Mouse (Mus musculus) gastrocnemius, adult 2 months (tissue): ENCODE data around the gene Gm8764. TPM values are rescaled to one million over a fixed set of nuclear protein-coding genes. Genes with fewer than 3 reads are reported as not detected.
"Not testable (repeated sequence)": the region's sequence is repeated elsewhere in the genome, so short reads cannot be mapped to it uniquely, and the experiment has no call there.

Source experiments
- DNase-seq: peaks from one replicate; pipeline ENCODE4 v3.0.0; 2022
- H3K27ac ChIP-seq: fragments of 200-600 bp; 2 replicates; pipeline ENCODE4 v1.8.1; 2022; ENCODE audit warnings: mild to moderate bottlenecking
- H3K4me3 ChIP-seq: fragments of 200-600 bp; 2 replicates; pipeline ENCODE4 v1.8.1; 2022; ENCODE audit warnings: mild to moderate bottlenecking, moderate library complexity
- CTCF ChIP-seq: fragments of 200-600 bp; IDR thresholded peaks from 2 replicates; pipeline ENCODE4 v1.8.1; 2022; ENCODE audit warnings: antibody characterized with exemption, mild to moderate bottlenecking, moderate library complexity
- intact Hi-C: fragments of 180-260 bp; cut with DNase I; formaldehyde crosslinking; loops from one replicate; pipeline ENCODE4 v1.15.1; 2025
- long read RNA-seq, 2 experiments: library from polyadenylated mRNA; stranded (forward); transcript quantifications; one replicate each; pipeline ENCODE4 v2.0.0; 2021
- total RNA-seq, 2 experiments: library from RNA; stranded (reverse); gene quantifications; 2 replicates each; pipeline ENCODE4 v1.2.3; 2021

The Gm8764 gene
- not detected for total RNA-seq
- long read RNA-seq, experiment 1 = 0 reads
- long read RNA-seq, experiment 2 = 0 reads

DNA sequence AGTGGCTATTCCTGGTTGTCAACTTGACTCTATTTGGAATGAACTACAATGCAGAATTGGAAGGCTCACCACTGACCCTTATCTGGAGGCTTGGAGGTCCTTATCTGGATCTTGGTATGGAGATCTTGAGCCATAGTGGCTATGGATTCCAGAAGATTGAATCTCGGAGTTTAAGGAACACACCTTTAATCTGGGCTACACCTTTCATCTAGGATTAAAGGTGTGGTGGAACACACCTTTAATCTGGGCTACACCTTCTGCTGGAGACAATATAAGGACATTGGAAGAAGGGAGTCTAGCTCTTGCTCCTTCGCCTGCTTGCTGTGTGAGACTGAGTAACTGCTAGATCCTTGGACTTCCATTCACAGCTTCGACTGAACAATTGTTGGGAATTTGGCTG, at the start of gene Gm8764:
Gene Gm8764, plus strand, starts transcription at position 301 of the 400 bp plus-strand sequence.
- H3K4me3 ChIP-seq, DNase-seq, intact Hi-C loops, H3K27ac ChIP-seq: not testable (repeated sequence)

DNA sequence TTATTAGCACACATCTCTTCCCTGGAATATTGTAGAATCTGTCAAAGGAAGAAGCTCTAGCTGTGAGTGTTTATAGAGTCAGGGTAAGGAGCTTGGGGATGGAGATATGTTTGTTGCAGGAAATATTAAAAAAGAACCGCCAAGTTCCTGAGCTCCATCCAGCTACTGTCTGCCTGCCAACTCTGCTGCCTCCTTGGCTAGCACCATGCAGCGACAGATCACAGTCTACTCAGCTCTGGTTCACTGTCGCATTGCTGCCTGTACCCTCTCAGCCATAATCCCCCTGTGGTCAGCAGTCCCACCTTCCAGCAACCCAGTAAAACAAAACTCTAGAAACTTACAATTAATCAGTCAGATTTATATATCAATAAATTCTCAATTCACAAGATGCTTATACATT, 49.8 kb upstream of the Gm8764 start:
- no peak for DNase-seq
- no peak for TF ChIP-seq CTCF
- H3K4me3 ChIP-seq = no peak overlapping the region
- intact Hi-C loops = no loop called here
- H3K27ac ChIP-seq = no peak overlapping the region

DNA sequence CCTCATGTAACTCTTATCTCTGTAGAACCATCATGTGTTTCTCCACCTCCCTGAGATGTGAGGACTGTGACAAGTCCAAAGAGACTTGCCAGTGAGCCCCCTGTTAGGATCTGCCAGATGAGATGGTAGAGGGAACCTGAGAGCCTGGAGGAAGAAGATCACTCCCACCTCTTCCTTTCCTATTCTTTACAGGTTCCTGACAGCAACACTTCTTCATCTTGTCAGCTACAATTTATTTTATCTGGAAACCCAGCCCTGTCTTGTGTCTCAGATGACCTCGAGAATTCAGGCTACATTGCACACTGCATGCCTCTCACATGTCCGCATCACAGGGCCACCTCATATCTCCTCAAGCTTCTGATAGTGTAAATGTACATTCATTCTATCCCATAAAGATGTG, 41.5 kb upstream of the Gm8764 start:
- intact Hi-C loops = no loop called here
- no peak for DNase-seq
- no peak for TF ChIP-seq CTCF
- no peak overlapping the region for H3K27ac ChIP-seq
- H3K4me3 ChIP-seq = no peak overlapping the region

DNA sequence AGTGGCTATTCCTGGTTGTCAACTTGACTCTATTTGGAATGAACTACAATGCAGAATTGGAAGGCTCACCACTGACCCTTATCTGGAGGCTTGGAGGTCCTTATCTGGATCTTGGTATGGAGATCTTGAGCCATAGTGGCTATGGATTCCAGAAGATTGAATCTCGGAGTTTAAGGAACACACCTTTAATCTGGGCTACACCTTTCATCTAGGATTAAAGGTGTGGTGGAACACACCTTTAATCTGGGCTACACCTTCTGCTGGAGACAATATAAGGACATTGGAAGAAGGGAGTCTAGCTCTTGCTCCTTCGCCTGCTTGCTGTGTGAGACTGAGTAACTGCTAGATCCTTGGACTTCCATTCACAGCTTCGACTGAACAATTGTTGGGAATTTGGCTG, 17.1 kb upstream of the Gm8764 start, which contains the start of gene Gm21293:
Gene Gm21293, plus strand, starts transcription at position 301 of the 400 bp plus-strand sequence.
- intact Hi-C loops, H3K27ac ChIP-seq, H3K4me3 ChIP-seq, DNase-seq: not testable (repeated sequence)

DNA sequence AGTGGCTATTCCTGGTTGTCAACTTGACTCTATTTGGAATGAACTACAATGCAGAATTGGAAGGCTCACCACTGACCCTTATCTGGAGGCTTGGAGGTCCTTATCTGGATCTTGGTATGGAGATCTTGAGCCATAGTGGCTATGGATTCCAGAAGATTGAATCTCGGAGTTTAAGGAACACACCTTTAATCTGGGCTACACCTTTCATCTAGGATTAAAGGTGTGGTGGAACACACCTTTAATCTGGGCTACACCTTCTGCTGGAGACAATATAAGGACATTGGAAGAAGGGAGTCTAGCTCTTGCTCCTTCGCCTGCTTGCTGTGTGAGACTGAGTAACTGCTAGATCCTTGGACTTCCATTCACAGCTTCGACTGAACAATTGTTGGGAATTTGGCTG, 8.6 kb upstream of the Gm8764 start, which contains the start of gene Gm6763:
Gene Gm6763, plus strand, starts transcription at position 301 of the 400 bp plus-strand sequence.
- H3K4me3 ChIP-seq, H3K27ac ChIP-seq, DNase-seq, intact Hi-C loops: not testable (repeated sequence)

DNA sequence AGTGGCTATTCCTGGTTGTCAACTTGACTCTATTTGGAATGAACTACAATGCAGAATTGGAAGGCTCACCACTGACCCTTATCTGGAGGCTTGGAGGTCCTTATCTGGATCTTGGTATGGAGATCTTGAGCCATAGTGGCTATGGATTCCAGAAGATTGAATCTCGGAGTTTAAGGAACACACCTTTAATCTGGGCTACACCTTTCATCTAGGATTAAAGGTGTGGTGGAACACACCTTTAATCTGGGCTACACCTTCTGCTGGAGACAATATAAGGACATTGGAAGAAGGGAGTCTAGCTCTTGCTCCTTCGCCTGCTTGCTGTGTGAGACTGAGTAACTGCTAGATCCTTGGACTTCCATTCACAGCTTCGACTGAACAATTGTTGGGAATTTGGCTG, 8.4 kb downstream of the Gm8764 start, which contains the start of gene Gm21304:
Gene Gm21304, plus strand, starts transcription at position 301 of the 400 bp plus-strand sequence.
- H3K4me3 ChIP-seq, intact Hi-C loops, H3K27ac ChIP-seq, DNase-seq: not testable (repeated sequence)

DNA sequence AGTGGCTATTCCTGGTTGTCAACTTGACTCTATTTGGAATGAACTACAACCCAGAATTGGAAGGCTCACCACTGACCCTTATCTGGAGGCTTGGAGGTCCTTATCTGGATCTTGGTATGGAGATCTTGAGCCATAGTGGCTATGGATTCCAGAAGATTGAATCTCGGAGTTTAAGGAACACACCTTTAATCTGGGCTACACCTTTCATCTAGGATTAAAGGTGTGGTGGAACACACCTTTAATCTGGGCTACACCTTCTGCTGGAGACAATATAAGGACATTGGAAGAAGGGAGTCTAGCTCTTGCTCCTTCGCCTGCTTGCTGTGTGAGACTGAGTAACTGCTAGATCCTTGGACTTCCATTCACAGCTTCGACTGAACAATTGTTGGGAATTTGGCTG, 16.9 kb downstream of the Gm8764 start, which contains the start of gene Gm21312:
Gene Gm21312, plus strand, starts transcription at position 301 of the 400 bp plus-strand sequence.
- H3K27ac ChIP-seq, DNase-seq, intact Hi-C loops, H3K4me3 ChIP-seq: not testable (repeated sequence)

DNA sequence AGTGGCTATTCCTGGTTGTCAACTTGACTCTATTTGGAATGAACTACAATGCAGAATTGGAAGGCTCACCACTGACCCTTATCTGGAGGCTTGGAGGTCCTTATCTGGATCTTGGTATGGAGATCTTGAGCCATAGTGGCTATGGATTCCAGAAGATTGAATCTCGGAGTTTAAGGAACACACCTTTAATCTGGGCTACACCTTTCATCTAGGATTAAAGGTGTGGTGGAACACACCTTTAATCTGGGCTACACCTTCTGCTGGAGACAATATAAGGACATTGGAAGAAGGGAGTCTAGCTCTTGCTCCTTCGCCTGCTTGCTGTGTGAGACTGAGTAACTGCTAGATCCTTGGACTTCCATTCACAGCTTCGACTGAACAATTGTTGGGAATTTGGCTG, 25.4 kb downstream of the Gm8764 start, which contains the start of gene Gm20765:
Gene Gm20765, plus strand, starts transcription at position 301 of the 400 bp plus-strand sequence.
- H3K4me3 ChIP-seq, H3K27ac ChIP-seq, DNase-seq, intact Hi-C loops: not testable (repeated sequence)

DNA sequence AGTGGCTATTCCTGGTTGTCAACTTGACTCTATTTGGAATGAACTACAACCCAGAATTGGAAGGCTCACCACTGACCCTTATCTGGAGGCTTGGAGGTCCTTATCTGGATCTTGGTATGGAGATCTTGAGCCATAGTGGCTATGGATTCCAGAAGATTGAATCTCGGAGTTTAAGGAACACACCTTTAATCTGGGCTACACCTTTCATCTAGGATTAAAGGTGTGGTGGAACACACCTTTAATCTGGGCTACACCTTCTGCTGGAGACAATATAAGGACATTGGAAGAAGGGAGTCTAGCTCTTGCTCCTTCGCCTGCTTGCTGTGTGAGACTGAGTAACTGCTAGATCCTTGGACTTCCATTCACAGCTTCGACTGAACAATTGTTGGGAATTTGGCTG, 33.9 kb downstream of the Gm8764 start, which contains the start of gene Gm4340:
Gene Gm4340, plus strand, starts transcription at position 301 of the 400 bp plus-strand sequence.
- H3K27ac ChIP-seq, intact Hi-C loops, H3K4me3 ChIP-seq, DNase-seq: not testable (repeated sequence)

DNA sequence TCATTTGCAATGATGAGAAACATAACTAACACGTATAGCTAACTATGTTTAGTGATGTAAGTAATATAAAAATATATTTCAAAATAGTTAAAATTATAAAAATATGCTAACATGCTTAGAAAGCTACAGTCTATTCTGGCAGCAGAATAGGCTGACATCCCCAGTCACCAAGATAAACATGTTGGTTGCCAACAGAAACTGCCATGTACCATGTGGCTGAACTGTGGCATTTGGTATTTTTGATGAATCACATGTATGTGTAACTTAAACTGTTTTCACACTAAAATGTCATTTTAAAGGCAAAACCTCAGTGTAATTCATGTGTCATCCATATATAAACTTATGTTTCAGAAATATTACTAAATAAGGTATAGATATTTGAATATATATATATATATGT, 49.8 kb downstream of the Gm8764 start:
- Histone ChIP-seq H3K27ac (no peak overlapping the region), H3K4me3 (no peak overlapping the region)
- TF ChIP-seq CTCF = no peak
- intact Hi-C loops = no loop called here
- DNase-seq = no peak

DNA sequence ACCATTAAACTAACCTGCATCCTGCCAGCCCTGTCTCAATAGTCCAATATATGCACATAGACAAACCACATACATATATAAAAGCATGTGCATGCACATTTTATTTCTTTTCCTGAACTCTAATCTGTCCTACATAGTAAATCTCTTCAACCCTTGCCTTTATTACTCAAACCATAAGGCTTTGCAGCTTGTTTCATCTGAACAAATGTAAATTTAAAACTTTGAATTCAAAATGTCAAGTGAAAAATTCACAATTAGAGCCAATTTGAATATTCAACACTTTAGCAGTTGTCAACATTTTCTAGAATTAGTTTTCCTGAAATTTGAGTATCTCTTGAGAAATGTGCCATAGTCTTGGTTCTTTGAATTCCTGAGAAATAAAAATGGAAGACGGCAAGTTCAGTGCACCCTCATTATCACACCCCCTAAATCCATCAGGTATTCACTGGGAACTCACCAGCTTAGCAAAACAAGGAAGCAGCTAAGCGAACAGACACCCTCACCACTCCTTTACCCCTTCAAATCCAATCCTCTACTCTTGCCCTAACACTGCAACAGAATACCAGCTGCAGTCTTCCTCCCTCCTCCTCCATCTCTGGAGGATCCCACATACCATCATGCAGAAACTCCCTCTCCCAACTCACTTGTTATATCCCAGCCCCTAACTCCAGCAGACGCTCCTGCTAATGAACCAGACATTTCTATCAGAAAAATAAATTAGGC, 50.6 kb downstream of the Gm8764 start:
- Histone ChIP-seq H3K4me3 (no peak overlapping the region), H3K27ac (no peak overlapping the region)
- DNase-seq = no peak
- no peak for TF ChIP-seq CTCF
- intact Hi-C loops = no loop called here

Other genes starting within 250 kb of the Gm8764 start
- not detected for gene Gm21293, start 17.0 kb upstream of the Gm8764 start, total RNA-seq
- not detected for gene Gm6763, start 8.5 kb upstream of the Gm8764 start, total RNA-seq
- not detected for gene Gm21304, start 8.5 kb downstream of the Gm8764 start, total RNA-seq
- gene Gm21312, start 17.0 kb downstream of the Gm8764 start, total RNA-seq = not detected
- gene Gm20765, start 25.5 kb downstream of the Gm8764 start, total RNA-seq = not detected
- gene Gm4340, start 34.0 kb downstream of the Gm8764 start, total RNA-seq = not detected